Mouse (Mus musculus): ENCODE results near the gene B3galt2. TPM values are rescaled to one million over a fixed set of nuclear protein-coding genes. Genes with fewer than 3 reads are reported as not detected.

Gene B3galt2
- total RNA-seq (2023) = under 1 TPM in 1 of 2 experiments, not detected in 1; 0.17 TPM

DNA sequence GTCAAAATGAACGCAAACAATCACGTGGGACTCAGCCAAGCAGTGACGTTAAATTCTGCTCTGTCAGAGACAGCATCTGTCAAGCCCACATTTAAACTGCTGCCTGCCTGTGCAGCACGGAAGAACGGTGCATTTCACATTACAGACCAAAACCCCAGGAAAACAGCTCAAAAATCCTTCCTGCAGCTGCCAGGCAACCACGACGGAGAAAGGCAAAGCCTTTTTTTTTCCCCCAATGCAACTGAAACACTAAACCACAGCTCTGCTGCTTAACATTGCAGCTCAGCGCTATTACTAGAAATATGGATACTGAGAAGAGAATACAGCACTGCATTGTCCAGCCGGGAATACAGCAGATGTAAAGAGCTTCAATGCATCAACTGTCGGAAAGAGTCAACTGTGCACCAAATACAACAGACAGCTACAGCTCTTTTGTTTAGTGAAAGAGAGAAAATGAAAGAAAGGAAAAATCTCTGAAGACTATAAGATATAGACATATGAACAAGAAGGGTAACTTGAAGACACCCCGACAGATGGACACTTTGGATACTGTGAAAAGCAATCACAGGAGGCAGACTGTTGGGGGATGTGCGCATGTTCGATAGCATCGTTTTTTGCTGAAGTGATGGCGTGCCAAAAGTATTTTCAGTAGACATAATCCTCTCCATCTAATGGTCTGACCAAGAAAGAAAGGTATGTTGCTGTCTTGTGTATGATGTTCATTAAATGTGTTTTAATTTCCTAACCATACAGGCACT is at the start of gene B3galt2:
Gene B3galt2 (plus strand): TSS at position 15 of the 758 bp plus-strand sequence.

DNA sequence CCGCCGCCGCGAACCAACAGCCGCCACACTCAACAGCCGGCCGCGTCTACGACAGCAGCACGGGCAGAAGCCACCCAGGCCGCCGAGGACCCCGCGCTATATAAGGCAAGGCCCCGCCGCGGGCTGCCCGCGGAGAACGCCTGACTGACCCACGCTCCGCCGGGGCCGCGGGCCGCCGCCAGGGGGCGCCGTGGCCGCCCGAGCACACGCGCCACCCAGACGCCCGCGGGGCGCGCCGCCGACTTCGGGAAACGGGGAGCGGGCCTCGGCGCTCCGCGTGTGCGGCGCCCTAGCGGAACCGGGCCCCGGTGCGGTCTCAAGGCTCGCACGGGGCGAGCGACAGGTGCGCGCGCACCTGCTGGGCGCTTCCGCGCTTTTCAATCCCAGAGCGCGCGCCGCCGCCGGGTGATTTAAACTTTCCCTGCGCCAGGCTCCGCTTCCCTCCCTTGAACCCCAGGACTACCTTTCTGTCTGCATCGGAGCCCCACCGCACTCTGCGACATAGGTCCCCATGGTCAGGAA is 62.3 kb downstream of the B3galt2 start, which contains the start of gene Cdc73:
Gene Cdc73 (minus strand): TSS at position 153 of the 522 bp plus-strand sequence.

Other genes starting within 250 kb of the B3galt2 start
- 100 to 1,000 TPM; 102 to 104 TPM for gene Cdc73, start 62.2 kb downstream of the B3galt2 start, total RNA-seq (2023)
- 10 to 100 TPM; 48.5 to 52.8 TPM for gene Glrx2, start 75.7 kb downstream of the B3galt2 start, total RNA-seq (2023)
- 1 to 10 TPM; 2.7 TPM for gene Trove2, start 136.4 kb downstream of the B3galt2 start, total RNA-seq (2023)
- 10 to 100 TPM; 24.2 to 32.2 TPM for gene Uchl5, start 136.6 kb downstream of the B3galt2 start, total RNA-seq (2023)

All from T-cell, adult 66 days (primary cell).